Mouse (Mus musculus) CD4-positive, CD25-positive, alpha-beta regulatory T cell, adult 2 months (primary cell): ENCODE measurements around the gene Nt5c2.

Source experiments
- DNase-seq: peaks from one replicate; pipeline ENCODE4 v3.0.0-alpha.2; 2012; ENCODE audit warnings: low read depth, low spot score

Nt5c2 gene

GRCm38 (mm10) chr19:46929044-46929587 lies 85.8 kb downstream of the Nt5c2 start:
- peak; percentile 60 for DNase-seq

GRCm38 (mm10) chr19:46928136-46928535 lies 86.8 kb downstream of the Nt5c2 start:
- DNase-seq = no peak

- peak; percentile 38 for DNase-seq
Observed at GRCm38 (mm10) chr19:46926951-46927350, 88.0 kb downstream of the Nt5c2 start.

GRCm38 (mm10) chr19:46926357-46926756 lies 88.6 kb downstream of the Nt5c2 start:
- DNase-seq = peak; percentile 36

GRCm38 (mm10) chr19:46920571-46920970 lies 94.4 kb downstream of the Nt5c2 start:
- DNase-seq = no peak

DNA sequence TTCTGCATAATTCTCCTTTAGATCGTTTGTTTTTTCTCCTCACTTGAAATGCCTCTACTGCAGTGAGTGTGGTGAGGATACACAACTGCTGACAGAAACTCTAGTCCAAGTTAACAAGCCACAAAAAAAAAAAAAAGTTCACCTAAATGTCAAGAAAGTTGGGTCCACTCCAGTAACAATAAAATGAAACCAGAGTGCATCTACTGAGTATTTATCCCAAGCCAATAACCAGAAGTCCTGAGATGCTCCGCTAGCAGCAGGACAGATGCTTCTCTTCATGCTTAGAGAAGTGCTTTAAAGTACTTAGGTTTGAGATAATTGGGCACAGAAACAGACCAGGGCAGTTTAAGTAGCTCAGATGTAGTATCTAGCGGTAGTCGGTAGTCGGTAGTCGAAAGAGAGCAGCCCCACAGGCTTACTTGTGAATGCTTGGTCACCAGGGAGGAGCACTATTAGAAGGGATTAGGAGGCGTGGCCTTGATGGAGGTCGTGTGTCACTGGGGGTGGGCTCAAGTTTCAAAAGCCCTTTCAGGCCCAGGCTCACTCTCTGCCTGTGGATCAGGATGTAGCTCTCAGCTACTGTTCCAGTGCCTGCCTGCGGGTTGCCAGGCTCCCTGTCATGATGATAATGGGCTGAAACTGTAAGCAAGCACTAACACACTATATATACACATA lies 99.4 kb downstream of the Nt5c2 start:
- DNase-seq = no peak

GRCm38 (mm10) chr19:46913626-46914025 lies 101.3 kb downstream of the Nt5c2 start:
- no peak for DNase-seq

DNA sequence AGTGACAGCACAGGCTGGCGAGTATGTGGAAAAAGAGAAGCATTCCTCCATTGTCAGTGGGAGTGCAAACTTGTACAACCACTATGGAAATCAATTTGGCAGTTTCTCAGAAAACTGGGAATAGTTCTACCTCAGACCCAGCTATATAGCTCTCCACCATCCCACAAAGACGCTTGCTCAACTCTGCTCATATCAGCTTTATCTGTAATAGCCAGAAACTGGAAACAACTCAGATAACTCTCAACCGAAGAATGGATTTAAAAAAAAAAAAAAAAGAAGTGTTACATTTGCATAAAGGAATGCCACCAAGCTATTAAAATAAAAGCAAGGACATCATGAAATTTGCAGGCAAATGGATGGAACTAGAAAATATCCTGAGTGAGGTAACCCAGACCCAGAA lies 103.5 kb downstream of the Nt5c2 start:
- DNase-seq = no peak

GRCm38 (mm10) chr19:46908977-46909376 lies 106.0 kb downstream of the Nt5c2 start:
- DNase-seq = no peak

DNA sequence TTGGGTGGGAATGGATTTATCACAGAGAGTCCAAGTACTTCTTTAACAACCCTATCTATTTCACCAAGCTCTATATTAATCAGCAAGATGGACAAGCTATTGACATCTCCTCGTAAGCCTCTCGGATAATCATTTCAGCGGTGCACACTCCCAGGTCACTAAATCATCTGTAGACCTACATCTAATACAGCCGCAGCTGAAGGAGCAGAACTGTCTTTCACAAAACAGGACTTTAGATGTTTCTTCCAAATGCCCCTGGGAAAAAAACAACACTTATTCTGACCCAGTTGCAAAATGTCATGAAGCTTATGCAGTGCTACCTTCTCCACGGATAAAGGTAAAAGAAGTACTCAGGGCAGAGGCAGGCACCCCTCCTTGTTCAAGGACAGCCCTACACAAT lies 106.7 kb downstream of the Nt5c2 start:
- DNase-seq = no peak

GRCm38 (mm10) chr19:46905971-46906370 lies 109.0 kb downstream of the Nt5c2 start:
- DNase-seq = no peak

DNA sequence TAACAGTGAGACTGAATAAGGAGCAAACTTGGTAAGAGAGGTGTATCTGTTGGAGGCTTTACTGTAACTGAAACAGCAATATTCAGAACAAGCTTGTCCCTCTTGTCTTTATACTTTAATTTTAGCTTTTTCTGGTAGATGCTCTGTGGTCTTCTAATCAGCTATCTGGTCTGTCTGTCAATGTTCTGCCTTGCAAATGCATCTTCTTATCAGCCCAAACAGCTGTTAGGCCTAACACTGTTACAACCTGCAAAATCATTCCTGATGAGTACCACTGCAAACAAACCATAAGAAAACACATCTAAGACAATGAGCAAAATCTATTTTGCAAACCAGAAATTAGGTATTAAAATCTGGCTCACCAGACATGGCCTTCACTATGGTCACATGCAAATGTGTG lies 109.6 kb downstream of the Nt5c2 start:
- no peak for DNase-seq

DNA sequence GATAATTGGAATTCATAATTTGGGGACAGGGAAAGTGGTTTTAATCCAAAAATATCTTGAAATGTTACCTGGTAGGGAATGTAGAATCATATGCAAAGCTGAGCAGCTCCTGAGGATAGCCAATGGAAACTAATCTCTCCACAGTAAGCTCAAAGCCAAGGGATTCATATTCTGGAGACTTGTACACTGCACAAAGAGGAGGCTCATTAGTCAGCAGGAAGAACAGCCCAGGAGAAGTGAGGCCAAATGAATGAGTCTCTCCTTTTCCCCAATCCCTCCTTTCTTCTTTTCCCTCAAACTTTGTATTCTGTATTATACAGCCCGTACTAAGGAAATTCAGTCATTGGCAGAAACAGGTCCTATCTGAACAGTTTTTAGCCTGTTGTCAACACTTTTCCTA lies 110.0 kb downstream of the Nt5c2 start:
- DNase-seq = no peak

DNA sequence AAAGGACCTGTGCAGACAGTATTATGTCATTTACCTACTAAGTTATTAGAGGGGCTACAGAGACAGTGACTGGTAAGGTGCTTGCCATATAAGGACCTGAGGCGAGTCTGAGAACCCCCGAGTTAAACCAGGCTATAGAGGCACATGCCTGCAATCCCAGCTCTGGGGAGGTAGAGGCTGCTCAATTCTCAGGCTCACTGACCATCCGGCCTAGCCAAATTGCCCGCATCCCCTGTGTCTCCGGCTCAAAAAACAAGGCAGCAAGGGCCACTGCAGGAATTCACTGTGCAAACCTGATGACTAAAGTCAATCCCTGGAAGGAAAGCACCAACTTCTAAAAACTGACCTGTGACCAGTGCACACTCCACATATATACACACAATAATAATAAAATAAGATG lies 111.6 kb downstream of the Nt5c2 start:
- DNase-seq = no peak

GRCm38 (mm10) chr19:46901323-46901722 lies 113.6 kb downstream of the Nt5c2 start:
- DNase-seq = no peak

- no peak for DNase-seq
Observed at GRCm38 (mm10) chr19:46900786-46901185, 114.2 kb downstream of the Nt5c2 start.

- DNase-seq = no peak
Observed at GRCm38 (mm10) chr19:46899871-46900270, 115.1 kb downstream of the Nt5c2 start.

DNA sequence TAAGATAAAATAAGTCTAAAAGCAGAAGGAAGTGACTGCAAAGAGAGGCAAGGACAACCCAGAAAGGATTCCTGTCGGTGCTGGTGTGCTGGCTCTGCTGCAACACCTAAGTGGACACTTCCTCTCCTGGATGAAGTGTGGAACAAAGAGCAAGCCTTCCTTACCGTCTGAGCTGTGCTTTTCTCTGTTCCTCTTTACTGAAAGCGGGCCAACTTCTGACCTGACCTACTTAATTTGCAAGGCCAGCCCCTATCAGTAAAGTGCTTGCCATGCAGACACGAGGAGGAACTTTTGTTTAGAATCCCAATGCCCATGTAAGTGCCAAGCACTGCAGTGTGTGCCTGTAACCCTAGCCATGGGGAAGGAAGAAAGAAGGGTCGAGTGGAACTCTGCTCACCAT lies 115.6 kb downstream of the Nt5c2 start:
- DNase-seq = no peak

DNA sequence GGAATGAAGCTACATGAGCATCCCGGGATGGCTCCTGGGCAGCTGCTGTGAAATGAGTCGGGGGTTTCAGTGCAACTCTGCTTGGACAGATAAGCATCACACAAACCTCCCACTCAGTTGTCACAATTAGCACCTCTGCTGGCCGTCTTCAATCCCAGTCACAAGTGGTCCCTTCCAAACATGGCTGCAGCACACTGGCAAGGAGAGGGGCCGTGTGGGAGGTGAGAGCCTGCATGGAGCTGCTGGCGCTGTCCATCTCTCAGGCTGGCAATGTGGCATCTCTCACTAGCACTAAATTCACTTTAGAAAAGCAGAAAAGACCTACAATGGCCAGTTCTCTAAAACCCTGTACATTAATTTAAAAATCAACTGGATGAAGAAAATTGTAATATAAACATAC lies 116.7 kb downstream of the Nt5c2 start:
- DNase-seq = no peak

DNA sequence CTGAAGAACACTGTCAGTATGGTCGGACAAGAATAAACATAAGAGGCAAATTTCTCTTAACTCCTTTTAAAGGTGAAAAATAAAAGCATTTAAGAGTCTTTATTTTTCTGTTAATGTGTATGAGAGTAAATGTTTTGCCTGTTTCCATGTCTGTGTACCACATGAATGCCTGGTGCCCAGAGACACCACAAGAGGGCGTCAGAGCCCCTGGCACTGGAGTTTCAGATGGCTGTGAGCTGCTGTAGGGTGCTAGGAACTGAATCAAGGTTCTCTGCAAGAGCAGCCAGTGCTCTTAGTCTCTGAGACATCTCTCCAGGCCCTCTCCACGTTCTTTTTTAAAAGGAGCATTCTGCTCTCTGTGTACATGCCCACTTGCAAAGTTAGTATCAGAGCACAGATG lies 117.8 kb downstream of the Nt5c2 start:
- peak; percentile 16 for DNase-seq

DNA sequence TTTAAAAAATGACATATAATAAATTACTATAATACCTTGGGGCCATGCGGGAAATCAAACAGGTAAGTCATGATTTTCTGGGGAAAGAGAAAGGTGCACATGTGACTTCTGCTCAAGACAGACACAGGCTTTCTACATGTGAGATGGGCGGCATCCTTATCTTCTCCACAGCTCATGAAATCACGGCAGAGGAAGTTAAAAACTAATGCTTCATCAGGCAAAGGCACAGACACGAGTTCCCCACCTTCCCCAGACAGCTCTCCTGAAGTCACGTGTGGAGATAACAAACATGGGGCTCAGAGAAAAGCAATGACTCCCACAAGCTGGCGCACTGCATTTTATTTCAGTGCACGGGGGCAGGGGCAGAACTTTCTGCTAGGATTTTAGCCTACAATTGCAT lies 121.5 kb downstream of the Nt5c2 start:
- DNase-seq = no peak

GRCm38 (mm10) chr19:46892856-46893255 lies 122.1 kb downstream of the Nt5c2 start:
- no peak for DNase-seq

DNA sequence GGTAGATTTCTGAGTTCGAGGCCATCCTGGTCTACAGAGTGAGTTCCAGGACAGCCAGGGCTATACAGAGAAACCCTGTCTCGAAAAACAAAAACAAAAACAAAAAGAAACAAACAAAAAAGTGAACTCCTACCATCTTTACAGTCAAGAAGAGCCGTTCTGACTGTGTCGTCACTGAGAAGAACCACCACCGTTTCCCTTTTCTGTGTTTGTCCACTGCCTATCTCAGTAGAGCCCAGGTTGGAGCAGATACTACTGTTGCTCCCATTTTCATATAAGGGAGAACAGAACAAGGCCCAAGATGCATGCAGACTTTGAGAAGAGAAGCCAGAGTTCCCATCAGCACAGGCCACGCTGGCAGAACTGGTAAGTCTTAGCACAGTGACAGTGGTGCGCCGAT lies 124.3 kb downstream of the Nt5c2 start:
- no peak for DNase-seq

GRCm38 (mm10) chr19:46889666-46890065 lies 125.3 kb downstream of the Nt5c2 start:
- no peak for DNase-seq
